Mouse (Mus musculus): ENCODE results near the gene Mia3. TPM values are rescaled to one million over a fixed set of nuclear protein-coding genes. Genes with fewer than 3 reads are reported as not detected.
A peak's percentile ranks its signal among the peaks of the same experiment; 100 is the strongest.
"Not testable (repeated sequence)": the region's sequence is repeated elsewhere in the genome, so short reads cannot be mapped to it uniquely, and the experiment has no call there.

The Mia3 gene
- total RNA-seq (2021), result 100 to 1,000 TPM; 169 to 229 TPM
- long read RNA-seq, experiment 1, partial matches to known transcripts, result 0 of 3 reads
- long read RNA-seq, experiment 1, other reads (novel, unspliced or antisense), result 3 of 3 reads
- long read RNA-seq, experiment 2, partial matches to known transcripts, result 1 of 3 reads
- long read RNA-seq, experiment 2, other reads (novel, unspliced or antisense), result 2 of 3 reads

GRCm38 (mm10) chr1:183369427-183370014 lies at the start of gene Mia3:
Gene Mia3, minus strand, starts transcription at chr1:183369553.
- peak within 1 kb of the TSS; percentile 95 for H3K27ac ChIP-seq
- peak within 1 kb of the TSS; percentile 92 for H3K4me3 ChIP-seq
- DNase-seq, result peak; percentile 98
- intact Hi-C loops (cut with DNase I), result loop anchor here (1.0 kb wide), 1 partner anchor 19 kb away; the partner anchor contains the start of gene Taf1a
- peak; percentile 20 for TF ChIP-seq CTCF (IDR thresholded peaks at IDR 0.05)

DNA sequence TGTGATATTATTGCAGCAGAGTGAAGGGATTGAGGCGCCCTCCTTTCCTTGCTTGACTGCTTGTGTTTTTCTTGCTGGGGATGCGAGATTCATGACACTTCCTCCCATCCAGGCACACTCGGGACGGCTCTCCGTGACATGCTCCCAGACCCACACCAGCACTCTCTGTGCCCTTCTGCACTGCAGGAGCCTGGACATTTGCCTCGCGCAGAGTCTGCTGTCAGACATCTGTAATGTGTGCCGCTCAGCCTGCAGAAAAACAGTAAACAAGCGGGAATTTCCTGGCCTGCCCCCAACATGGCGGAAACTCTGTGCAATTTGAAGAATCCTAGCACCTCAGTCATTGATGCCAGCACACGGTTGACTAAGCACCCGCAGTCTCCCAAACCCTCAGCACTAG lies 48.5 kb upstream of the Mia3 start, which contains the start of gene Hhipl2:
Gene Hhipl2, plus strand, starts transcription at position 343 of the 400 bp plus-strand sequence.
- no peak within 1 kb of the TSS for H3K4me3 ChIP-seq
- no peak within 1 kb of the TSS for H3K27ac ChIP-seq
- no peak for TF ChIP-seq CTCF (IDR thresholded peaks at IDR 0.05)
- DNase-seq, result no peak
- intact Hi-C loops (cut with DNase I), result no loop called here

DNA sequence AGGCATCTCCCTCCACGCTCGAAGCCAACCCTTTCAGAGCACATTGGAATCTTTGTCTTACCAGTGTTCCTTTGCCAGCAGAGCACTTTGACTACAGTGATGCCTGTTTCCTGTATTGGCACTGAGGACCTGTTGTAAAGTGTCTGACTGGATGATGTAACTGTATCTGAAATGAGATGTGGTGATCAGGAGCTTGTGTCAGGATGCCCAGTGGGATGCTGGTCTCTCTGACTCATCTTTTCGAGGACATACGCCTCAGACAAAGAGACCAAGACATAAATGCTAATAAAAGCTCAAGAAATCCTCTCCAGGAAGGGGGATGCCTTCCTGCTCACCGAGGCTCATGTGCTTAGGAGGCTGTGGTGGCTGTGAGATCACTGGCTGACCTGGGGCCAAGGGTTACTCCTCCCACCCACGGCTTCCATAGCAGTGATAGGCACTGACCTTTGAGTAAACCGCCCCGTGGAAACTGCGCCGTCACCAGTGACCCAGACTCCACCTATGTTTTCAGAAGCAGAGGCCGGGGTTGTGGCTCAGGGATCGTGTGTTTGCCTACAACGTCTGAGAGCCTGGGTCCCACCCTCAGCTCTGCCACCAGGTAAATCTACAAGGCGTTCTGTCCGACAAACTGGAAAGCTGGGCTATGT lies 44.9 kb upstream of the Mia3 start:
- Histone ChIP-seq H3K4me3 (no peak overlapping the region), H3K27ac (no peak overlapping the region)
- no peak for DNase-seq
- no peak for TF ChIP-seq CTCF (IDR thresholded peaks at IDR 0.05)
- intact Hi-C loops (cut with DNase I), result no loop called here

- Histone ChIP-seq H3K4me3 (no peak overlapping the region), H3K27ac (no peak overlapping the region)
- no peak for TF ChIP-seq CTCF (IDR thresholded peaks at IDR 0.05)
- intact Hi-C loops (cut with DNase I), result no loop called here
- no peak for DNase-seq
These were observed 34.0 kb upstream of the Mia3 start for GRCm38 (mm10) chr1:183403396-183403795.

DNA sequence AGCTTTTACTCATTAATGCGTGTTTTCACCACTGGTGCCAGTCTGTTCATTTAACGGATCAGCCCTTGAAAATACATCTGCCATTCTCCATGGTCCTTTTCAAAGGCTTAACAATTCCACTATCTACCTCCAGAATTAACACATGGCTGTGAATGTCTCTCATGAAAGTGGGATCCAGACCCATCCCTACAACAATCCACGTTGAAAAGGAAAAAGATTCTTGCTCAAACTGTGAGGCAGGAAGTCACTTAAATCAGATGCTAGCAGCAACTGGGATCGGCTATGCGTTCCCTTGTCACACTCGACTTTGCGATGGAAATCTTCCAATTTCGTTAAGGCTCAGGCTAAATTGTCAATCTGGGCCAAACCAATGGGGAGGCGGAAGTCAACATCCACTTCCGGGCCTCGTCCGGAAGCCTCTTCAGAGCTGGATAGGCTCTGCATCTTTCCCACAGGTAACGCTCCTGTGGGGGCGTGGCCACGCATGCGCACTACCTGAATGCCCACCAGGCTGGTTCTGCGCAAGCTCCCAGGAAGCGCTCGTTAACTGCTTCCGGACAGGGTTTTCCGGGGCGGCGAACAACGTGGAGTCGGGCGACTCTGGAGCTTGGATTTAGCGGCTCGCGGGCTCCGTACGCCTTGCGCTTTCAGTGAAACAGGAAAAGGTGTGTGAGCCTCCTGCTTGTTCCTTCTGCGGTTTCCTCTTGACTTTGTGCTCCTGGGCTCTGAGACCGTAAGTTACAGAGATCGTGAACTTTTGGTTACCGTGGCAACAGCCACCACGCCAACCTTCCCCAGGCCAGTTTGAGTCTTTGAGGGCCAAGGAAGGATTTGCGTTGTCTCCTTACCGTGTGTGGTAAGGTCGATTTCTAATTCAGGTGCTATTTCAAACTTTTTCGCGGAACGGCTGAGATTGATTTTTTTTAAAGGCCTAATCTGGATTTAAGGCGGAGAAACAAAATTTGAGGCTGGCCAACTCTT lies 19.4 kb upstream of the Mia3 start, which contains the start of gene Taf1a:
Gene Taf1a, plus strand, starts transcription at position 556 of the 981 bp plus-strand sequence.
- DNase-seq, result peak; percentile 95
- TF ChIP-seq CTCF (IDR thresholded peaks at IDR 0.05), result no peak
- Histone ChIP-seq H3K4me3 (peak within 1 kb of the TSS; percentile 83), H3K27ac (peak within 1 kb of the TSS; percentile 86)
- intact Hi-C loops (cut with DNase I), result loop anchor here (1.0 kb wide), 1 partner anchor 19 kb away; the partner anchor contains the start of gene Mia3

DNA sequence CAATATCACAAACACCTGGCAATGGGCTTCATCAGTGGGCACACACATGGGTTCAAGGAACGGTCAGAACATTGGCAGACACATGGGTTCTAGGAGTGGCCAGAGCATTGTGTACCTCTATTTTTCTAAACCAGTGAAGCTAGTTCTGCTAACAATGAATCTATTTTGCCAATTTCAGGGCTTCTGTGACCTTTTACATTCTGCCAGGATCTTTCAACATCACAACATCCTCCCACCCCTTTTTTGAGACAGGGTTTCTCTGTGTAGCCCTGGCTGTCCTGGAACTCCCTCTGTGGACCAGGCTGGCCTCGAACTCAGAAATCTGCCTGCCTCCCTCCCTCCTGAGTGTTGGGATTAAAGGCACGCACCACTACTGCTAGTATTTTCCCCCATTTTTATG lies 18.1 kb upstream of the Mia3 start:
- intact Hi-C loops (cut with DNase I); H3K27ac ChIP-seq; DNase-seq: not testable (repeated sequence)

GRCm38 (mm10) chr1:183382621-183383020 lies 13.3 kb upstream of the Mia3 start:
- TF ChIP-seq CTCF (IDR thresholded peaks at IDR 0.05), result no peak
- intact Hi-C loops (cut with DNase I), result no loop called here
- no peak overlapping the region for H3K4me3 ChIP-seq
- DNase-seq, result no peak
- no peak overlapping the region for H3K27ac ChIP-seq

More for the DNA sequence above, 18.1 kb upstream of the Mia3 start:
- H3K4me3 ChIP-seq, result not testable (repeated sequence)

- Histone ChIP-seq H3K4me3 (no peak overlapping the region), H3K27ac (no peak overlapping the region)
- no peak for TF ChIP-seq CTCF (IDR thresholded peaks at IDR 0.05)
- intact Hi-C loops (cut with DNase I), result no loop called here
- DNase-seq, result no peak
These were observed 12.5 kb upstream of the Mia3 start for GRCm38 (mm10) chr1:183381816-183382215.

- intact Hi-C loops (cut with DNase I); DNase-seq; H3K4me3 ChIP-seq: not testable (repeated sequence)
- peak overlapping the region; percentile 52; the same call in 1 of the 2 replicates for H3K27ac ChIP-seq
These were observed 10.0 kb upstream of the Mia3 start for GRCm38 (mm10) chr1:183379376-183379775.

DNA sequence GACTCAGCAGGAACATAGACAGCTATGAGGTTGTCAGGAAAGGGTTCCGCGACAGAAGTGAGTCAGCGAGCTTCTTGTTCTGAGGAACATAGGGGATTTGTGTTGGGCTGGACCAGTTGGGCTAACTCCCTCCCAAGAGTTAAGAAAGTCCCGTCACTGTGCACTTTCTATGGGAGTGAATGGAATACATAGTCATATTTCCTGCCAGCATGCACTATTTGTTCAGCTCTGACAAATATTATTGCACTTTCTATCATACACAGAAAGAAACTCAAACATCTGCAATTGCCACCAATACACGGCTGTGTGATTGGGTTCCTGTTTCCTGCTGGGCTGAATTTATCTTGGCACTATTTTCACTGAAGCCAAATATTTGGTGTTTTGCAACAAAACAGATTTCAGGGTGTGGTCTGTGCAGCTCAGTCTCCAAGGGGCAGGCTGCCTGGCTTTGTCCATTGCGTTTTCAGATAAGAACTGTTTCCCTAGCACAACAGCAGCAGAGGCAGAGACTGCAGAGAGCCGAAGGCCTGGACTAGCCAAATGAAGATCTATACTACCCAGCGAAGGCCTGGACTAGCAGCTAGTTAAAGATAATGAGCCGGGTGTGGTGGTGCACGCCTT lies 9.1 kb upstream of the Mia3 start:
- Histone ChIP-seq H3K27ac (peak overlapping the region; percentile 52), H3K4me3 (no peak overlapping the region)
- peak; percentile 44 for DNase-seq
- no peak for TF ChIP-seq CTCF (IDR thresholded peaks at IDR 0.05)
- intact Hi-C loops (cut with DNase I), result no loop called here

DNA sequence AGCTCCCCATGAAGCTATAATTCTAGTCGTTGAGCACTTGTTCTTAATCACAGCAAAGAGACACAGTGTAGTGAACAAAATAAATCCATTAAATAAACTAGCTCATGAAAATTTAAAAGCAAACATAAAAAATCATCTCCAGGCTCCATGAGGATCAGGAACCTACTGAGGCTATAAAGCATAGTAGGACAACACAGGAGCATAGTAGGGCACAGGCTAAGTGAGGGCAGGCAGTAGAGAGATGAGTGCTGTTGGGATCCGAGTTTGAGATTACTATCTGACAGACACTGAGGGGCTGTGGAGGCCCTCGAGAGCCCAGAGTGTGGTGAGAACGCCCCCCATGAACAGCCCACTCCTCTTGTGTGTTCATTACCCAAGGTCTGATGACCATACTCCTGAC lies 7.7 kb upstream of the Mia3 start:
- no peak for TF ChIP-seq CTCF (IDR thresholded peaks at IDR 0.05)
- no peak overlapping the region for H3K4me3 ChIP-seq
- no peak for DNase-seq
- no peak overlapping the region for H3K27ac ChIP-seq
- intact Hi-C loops (cut with DNase I), result no loop called here

DNA sequence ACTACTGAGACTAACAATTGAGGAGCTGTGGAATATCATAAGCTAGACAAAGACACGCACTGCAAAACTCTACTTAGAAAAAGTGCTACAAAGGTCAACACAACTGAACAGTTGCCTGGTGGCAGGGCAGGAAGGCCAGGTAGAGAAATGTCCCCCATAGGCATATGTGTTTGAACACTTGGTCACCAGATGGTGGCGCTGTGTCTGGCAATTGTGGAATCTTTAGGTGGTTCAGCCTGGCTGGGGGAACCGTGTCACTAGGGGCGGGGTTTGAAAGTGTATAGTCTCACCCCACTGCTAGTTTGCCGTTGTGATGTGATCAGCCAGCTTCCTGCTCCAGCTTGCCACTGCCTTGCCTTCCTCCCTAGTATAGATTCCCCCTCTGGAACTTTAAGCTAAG lies 5.4 kb upstream of the Mia3 start:
- Histone ChIP-seq H3K27ac (no peak overlapping the region), H3K4me3 (no peak overlapping the region)
- intact Hi-C loops (cut with DNase I), result no loop called here
- no peak for TF ChIP-seq CTCF (IDR thresholded peaks at IDR 0.05)
- no peak for DNase-seq

Data from gastrocnemius, adult 2 months (tissue).